Mouse (Mus musculus): ENCODE data around the gene Sez6l2.

DNA sequence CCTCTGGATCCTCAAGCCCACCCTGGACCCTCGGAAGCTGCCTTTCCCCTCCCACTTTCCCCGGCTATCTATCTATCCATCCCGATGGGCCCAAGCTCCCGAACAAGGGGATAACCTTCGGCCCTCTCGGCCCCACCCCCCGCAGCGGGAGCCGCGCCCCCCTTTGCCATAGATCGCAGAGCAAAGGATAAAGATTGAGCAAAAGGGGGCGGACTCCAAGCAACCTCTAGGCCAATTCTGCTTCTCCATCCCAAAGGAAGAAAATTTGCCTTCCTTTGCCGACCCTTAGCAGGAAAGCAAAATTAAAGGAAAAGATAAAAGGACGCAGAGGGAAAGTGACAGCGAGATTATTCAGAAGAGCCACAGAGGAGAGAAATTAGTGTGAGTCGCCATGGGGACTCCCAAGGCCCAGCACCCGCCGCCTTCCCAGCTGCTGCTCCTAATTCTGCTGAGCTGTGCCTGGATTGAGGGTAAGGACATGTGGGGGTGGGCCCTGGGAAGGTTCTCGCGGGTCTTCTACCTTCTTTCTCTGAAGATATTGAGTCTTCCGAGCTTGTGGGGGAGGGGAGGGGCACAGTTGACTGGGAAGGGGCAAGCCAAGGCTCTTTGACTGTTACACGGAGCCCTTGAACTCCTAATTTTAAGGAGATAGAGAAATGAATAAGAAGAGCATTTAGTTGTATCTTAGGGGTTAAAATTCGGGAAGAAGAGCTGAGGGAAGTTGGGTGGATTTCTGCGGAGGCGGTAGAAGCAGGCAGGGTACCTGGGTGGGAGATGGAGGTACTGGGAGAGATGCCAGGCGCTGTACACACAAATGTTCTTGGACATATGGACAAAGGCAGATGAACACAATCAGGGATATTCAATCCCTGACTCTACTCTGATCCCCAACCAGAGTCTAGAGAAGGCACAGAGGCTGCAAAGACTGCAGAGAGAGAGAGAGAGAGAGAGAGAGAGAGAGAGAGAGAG lies 568 bp downstream of the Sez6l2 start:
- no peak for TF ChIP-seq POLR2A (IDR thresholded peaks at IDR 0.05; ENCODE audit: insufficient read depth, low read depth, low read length)
- no peak for TF ChIP-seq CTCF (IDR thresholded peaks at IDR 0.05; ENCODE audit: insufficient read depth, low read depth, low read length)
